28 mouse cellular contexts compared by ENCODE assay signal in the genomic region with DNA sequence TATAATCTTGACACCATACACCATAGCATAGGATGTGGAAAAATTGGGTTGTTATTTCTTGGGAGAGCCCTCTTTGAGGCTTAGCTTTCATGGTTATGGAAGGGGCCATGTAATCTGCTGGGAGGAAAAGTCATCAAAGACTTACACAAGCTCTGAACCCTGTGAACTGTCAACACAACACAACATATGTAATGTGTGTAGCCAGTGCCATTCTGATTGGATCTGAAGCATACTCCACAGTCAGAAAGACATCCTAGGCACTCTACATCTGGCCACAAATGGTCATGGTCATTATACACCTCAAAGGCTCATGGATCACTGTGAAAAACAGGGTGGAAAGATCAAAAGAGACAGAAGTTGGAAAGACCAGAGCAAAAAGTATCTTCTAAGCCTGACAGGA.
"Had no signal": no experiment of that assay in that cellular context is flagged by ENCODE, and none has a peak within 500 bp of the region (broad histone marks: within the 10 kb centered on the region; RNA-seq: fewer than 3 reads in every experiment).

No protein-coding gene starts in this region.

- ATAC-seq: hindbrain, embryonic 16.5 days; inflammation-experienced regulatory T-cells, adult 6 months; intestine, embryonic 15.5 days; intestine, postnatal 0 days; liver, postnatal 0 days had no signal

- H3K27me3 ChIP-seq: heart, embryonic 12.5 days; hindbrain, embryonic 12.5 days; intestine, embryonic 15.5 days; limb, embryonic 12.5 days; liver, embryonic 13.5 days; liver, embryonic 15.5 days had no signal

- DNase-seq: gastrocnemius, adult 2 months; gastrocnemius, postnatal 10 days; gastrocnemius, postnatal 25 days; heart, adult 18-20 months; heart, postnatal 10 days; heart, postnatal 4 days; kidney, adult 18-20 months; kidney, adult 8-10 months; kidney, postnatal 10 days; kidney, postnatal 25 days; kidney, postnatal 4 days; liver; liver, embryonic 13.5 days; liver, postnatal 0 days had no signal

- H3K4me2 ChIP-seq: heart, embryonic 12.5 days; hindbrain, embryonic 12.5 days; hindbrain, embryonic 14.5 days; intestine, embryonic 15.5 days; limb, embryonic 12.5 days; liver, embryonic 11.5 days; liver, embryonic 13.5 days; liver, embryonic 15.5 days had no signal

- H3K4me1 ChIP-seq: heart, embryonic 10.5 days; heart, embryonic 12.5 days; hindbrain, embryonic 10.5 days; hindbrain, embryonic 12.5 days; intestine, embryonic 15.5 days; limb, embryonic 12.5 days; liver, embryonic 13.5 days; liver, embryonic 15.5 days had no signal

- H3K9ac ChIP-seq: heart, embryonic 12.5 days; hindbrain, embryonic 12.5 days; hindbrain, embryonic 14.5 days; intestine, embryonic 15.5 days; limb, embryonic 12.5 days; liver, embryonic 13.5 days; liver, embryonic 15.5 days; liver, postnatal 0 days had no signal

- H3K27ac ChIP-seq: gastrocnemius, adult 2 months; heart, embryonic 10.5 days; hindbrain, embryonic 10.5 days; hindbrain, embryonic 12.5 days; hindbrain, embryonic 14.5 days; intestine, embryonic 15.5 days; layer of hippocampus, adult 2 months; left cerebral cortex, adult 2 months; limb, embryonic 12.5 days; liver, embryonic 13.5 days; liver, embryonic 15.5 days had no signal

- H3K36me3 ChIP-seq: heart, embryonic 10.5 days; heart, embryonic 12.5 days; hindbrain, embryonic 10.5 days; hindbrain, embryonic 12.5 days; intestine, embryonic 15.5 days; limb, embryonic 12.5 days; liver, embryonic 13.5 days; liver, embryonic 15.5 days had no signal

- H3K9me3 ChIP-seq: heart, embryonic 10.5 days; heart, embryonic 12.5 days; hindbrain, embryonic 10.5 days; hindbrain, embryonic 12.5 days; intestine, embryonic 15.5 days; limb, embryonic 12.5 days; liver, embryonic 13.5 days; liver, embryonic 15.5 days had no signal

- H3K4me3 ChIP-seq: gastrocnemius, adult 2 months; heart, embryonic 10.5 days; heart, embryonic 12.5 days; hindbrain, embryonic 10.5 days; hindbrain, embryonic 12.5 days; intestine, embryonic 15.5 days; layer of hippocampus, adult 2 months; left cerebral cortex, adult 2 months; limb, embryonic 12.5 days; liver, embryonic 13.5 days; liver, embryonic 15.5 days had no signal
